Mouse (Mus musculus): ENCODE measurements at regions not wholly inside any gene's neighbourhood (a gene's known extent, or its start where the extent isn't known, plus 50 kb on each side); places are given as distances from the start of the nearest gene placed in this dataset.

- Histone ChIP-seq H3K4me1 (ENCODE audit: control insufficient read depth, insufficient read depth, low read length) (no peaks in the 10 kb centered on the region), H3K27me3 (ENCODE audit: control insufficient read depth, insufficient read depth, low read length) (no peaks in the 10 kb centered on the region), H3K27ac (ENCODE audit: low read length) (no peak overlapping the region), H3K4me2 (ENCODE audit: low read depth, low read length) (no peak overlapping the region), H3K4me3 (replicated peaks; ENCODE audit: low read length) (no peak overlapping the region), H3K9me3 (replicated peaks; ENCODE audit: control insufficient read depth, low read length) (no peaks in the 10 kb centered on the region), H3K9ac (ENCODE audit: low read length) (no peak overlapping the region), H3K36me3 (ENCODE audit: control insufficient read depth, insufficient read depth, low read length) (no peaks in the 10 kb centered on the region)
- WGBS = 84% methylated on average over 4 of the region's 4 CpGs
- ATAC-seq (ENCODE audit: insufficient read depth, low FRiP score) = no peak
Observed at GRCm38 (mm10) chr9:14184261-14184660, 90.6 kb upstream of the Sesn3 start.

GRCm38 (mm10) chr9:14185681-14186080 is 89.2 kb upstream of the Sesn3 start:
- H3K4me1 ChIP-seq (ENCODE audit: control insufficient read depth, insufficient read depth, low read length) = no peaks in the 10 kb centered on the region

GRCm38 (mm10) chr9:14187753-14188152 is 87.1 kb upstream of the Sesn3 start:
- Histone ChIP-seq H3K4me1 (ENCODE audit: control insufficient read depth, insufficient read depth, low read length) (no peaks in the 10 kb centered on the region), H3K4me2 (ENCODE audit: low read depth, low read length) (no peak overlapping the region), H3K9me3 (replicated peaks; ENCODE audit: control insufficient read depth, low read length) (no peaks in the 10 kb centered on the region), H3K4me3 (replicated peaks; ENCODE audit: low read length) (no peak overlapping the region), H3K27me3 (ENCODE audit: control insufficient read depth, insufficient read depth, low read length) (no peaks in the 10 kb centered on the region), H3K9ac (ENCODE audit: low read length) (no peak overlapping the region), H3K36me3 (ENCODE audit: control insufficient read depth, insufficient read depth, low read length) (no peaks in the 10 kb centered on the region), H3K27ac (ENCODE audit: low read length) (no peak overlapping the region)
- 78% methylated on average over 1 of the region's 1 CpGs for WGBS
- ATAC-seq (ENCODE audit: insufficient read depth, low FRiP score) = no peak

More at GRCm38 (mm10) chr9:14185681-14186080, 89.2 kb upstream of the Sesn3 start:
- ATAC-seq (ENCODE audit: insufficient read depth, low FRiP score) = no peak
- no peak overlapping the region for H3K27ac ChIP-seq (ENCODE audit: low read length)
- 47% methylated on average over 2 of the region's 2 CpGs for WGBS
- H3K27me3 ChIP-seq (ENCODE audit: control insufficient read depth, insufficient read depth, low read length) = no peaks in the 10 kb centered on the region
- H3K9ac ChIP-seq (ENCODE audit: low read length) = no peak overlapping the region
- H3K9me3 ChIP-seq (replicated peaks; ENCODE audit: control insufficient read depth, low read length) = no peaks in the 10 kb centered on the region
- H3K36me3 ChIP-seq (ENCODE audit: control insufficient read depth, insufficient read depth, low read length) = no peaks in the 10 kb centered on the region
- no peak overlapping the region for H3K4me3 ChIP-seq (replicated peaks; ENCODE audit: low read length)
- no peak overlapping the region for H3K4me2 ChIP-seq (ENCODE audit: low read depth, low read length)

- Histone ChIP-seq H3K9me3 (replicated peaks; ENCODE audit: control insufficient read depth, low read length) (no peaks in the 10 kb centered on the region), H3K4me3 (replicated peaks; ENCODE audit: low read length) (no peak overlapping the region), H3K27ac (ENCODE audit: low read length) (no peak overlapping the region), H3K36me3 (ENCODE audit: control insufficient read depth, insufficient read depth, low read length) (no peaks in the 10 kb centered on the region), H3K4me2 (ENCODE audit: low read depth, low read length) (no peak overlapping the region), H3K27me3 (ENCODE audit: control insufficient read depth, insufficient read depth, low read length) (no peaks in the 10 kb centered on the region), H3K4me1 (ENCODE audit: control insufficient read depth, insufficient read depth, low read length) (no peaks in the 10 kb centered on the region), H3K9ac (ENCODE audit: low read length) (no peak overlapping the region)
- no peak for ATAC-seq (ENCODE audit: insufficient read depth, low FRiP score)
- WGBS = 79% methylated on average over 2 of the region's 2 CpGs
Observed at GRCm38 (mm10) chr9:14188504-14188903, 86.4 kb upstream of the Sesn3 start.

- no peak for ATAC-seq (ENCODE audit: insufficient read depth, low FRiP score)
- Histone ChIP-seq H3K9ac (ENCODE audit: low read length) (no peak overlapping the region), H3K27me3 (ENCODE audit: control insufficient read depth, insufficient read depth, low read length) (no peaks in the 10 kb centered on the region), H3K36me3 (ENCODE audit: control insufficient read depth, insufficient read depth, low read length) (no peaks in the 10 kb centered on the region), H3K4me2 (ENCODE audit: low read depth, low read length) (no peak overlapping the region), H3K9me3 (replicated peaks; ENCODE audit: control insufficient read depth, low read length) (no peaks in the 10 kb centered on the region), H3K4me1 (ENCODE audit: control insufficient read depth, insufficient read depth, low read length) (no peaks in the 10 kb centered on the region), H3K4me3 (replicated peaks; ENCODE audit: low read length) (no peak overlapping the region), H3K27ac (ENCODE audit: low read length) (no peak overlapping the region)
- WGBS = 55% methylated on average over 9 of the region's 9 CpGs
Observed at GRCm38 (mm10) chr9:14190660-14191059, 84.2 kb upstream of the Sesn3 start.

GRCm38 (mm10) chr9:14194748-14195147 is 80.1 kb upstream of the Sesn3 start:
- H3K4me3 ChIP-seq (replicated peaks; ENCODE audit: low read length) = no peak overlapping the region
- no peaks in the 10 kb centered on the region for H3K27me3 ChIP-seq (ENCODE audit: control insufficient read depth, insufficient read depth, low read length)
- no peaks in the 10 kb centered on the region for H3K9me3 ChIP-seq (replicated peaks; ENCODE audit: control insufficient read depth, low read length)
- no peak overlapping the region for H3K9ac ChIP-seq (ENCODE audit: low read length)
- H3K4me1 ChIP-seq (ENCODE audit: control insufficient read depth, insufficient read depth, low read length) = peaks cover 3% of the 10 kb centered on the region
- ATAC-seq (ENCODE audit: insufficient read depth, low FRiP score) = no peak
- no peaks in the 10 kb centered on the region for H3K36me3 ChIP-seq (ENCODE audit: control insufficient read depth, insufficient read depth, low read length)
- H3K27ac ChIP-seq (ENCODE audit: low read length) = no peak overlapping the region
- WGBS = 81% methylated on average over 5 of the region's 5 CpGs
- H3K4me2 ChIP-seq (ENCODE audit: low read depth, low read length) = no peak overlapping the region

GRCm38 (mm10) chr9:14199116-14199515 is 75.8 kb upstream of the Sesn3 start:
- H3K4me3 ChIP-seq (replicated peaks; ENCODE audit: low read length) = no peak overlapping the region
- H3K9ac ChIP-seq (ENCODE audit: low read length) = no peak overlapping the region
- 54% methylated on average over 3 of the region's 3 CpGs for WGBS
- ATAC-seq (ENCODE audit: insufficient read depth, low FRiP score) = no peak
- H3K4me1 ChIP-seq (ENCODE audit: control insufficient read depth, insufficient read depth, low read length) = peaks cover 24% of the 10 kb centered on the region
- H3K36me3 ChIP-seq (ENCODE audit: control insufficient read depth, insufficient read depth, low read length) = no peaks in the 10 kb centered on the region
- H3K27ac ChIP-seq (ENCODE audit: low read length) = no peak overlapping the region
- H3K9me3 ChIP-seq (replicated peaks; ENCODE audit: control insufficient read depth, low read length) = no peaks in the 10 kb centered on the region
- H3K27me3 ChIP-seq (ENCODE audit: control insufficient read depth, insufficient read depth, low read length) = no peaks in the 10 kb centered on the region
- H3K4me2 ChIP-seq (ENCODE audit: low read depth, low read length) = no peak overlapping the region

- peak; percentile 72; the same call in 1 of the 2 replicates for ATAC-seq (ENCODE audit: insufficient read depth, low FRiP score)
- Histone ChIP-seq H3K4me2 (ENCODE audit: low read depth, low read length) (no peak overlapping the region), H3K9me3 (replicated peaks; ENCODE audit: control insufficient read depth, low read length) (no peaks in the 10 kb centered on the region), H3K27me3 (ENCODE audit: control insufficient read depth, insufficient read depth, low read length) (no peaks in the 10 kb centered on the region), H3K36me3 (ENCODE audit: control insufficient read depth, insufficient read depth, low read length) (no peaks in the 10 kb centered on the region), H3K4me1 (ENCODE audit: control insufficient read depth, insufficient read depth, low read length) (peaks cover 31% of the 10 kb centered on the region), H3K4me3 (replicated peaks; ENCODE audit: low read length) (no peak overlapping the region), H3K9ac (ENCODE audit: low read length) (no peak overlapping the region), H3K27ac (ENCODE audit: low read length) (peak overlapping the region; percentile 15; the same call in 1 of the 2 replicates)
- WGBS = 38% methylated on average over 9 of the region's 9 CpGs
Observed at GRCm38 (mm10) chr9:14199983-14200700, 74.7 kb upstream of the Sesn3 start.

GRCm38 (mm10) chr9:14200852-14201251 is 74.0 kb upstream of the Sesn3 start:
- Histone ChIP-seq H3K27me3 (ENCODE audit: control insufficient read depth, insufficient read depth, low read length) (no peaks in the 10 kb centered on the region), H3K27ac (ENCODE audit: low read length) (no peak overlapping the region), H3K9ac (ENCODE audit: low read length) (no peak overlapping the region), H3K4me1 (ENCODE audit: control insufficient read depth, insufficient read depth, low read length) (peaks cover 32% of the 10 kb centered on the region), H3K36me3 (ENCODE audit: control insufficient read depth, insufficient read depth, low read length) (no peaks in the 10 kb centered on the region), H3K4me3 (replicated peaks; ENCODE audit: low read length) (no peak overlapping the region), H3K4me2 (ENCODE audit: low read depth, low read length) (no peak overlapping the region), H3K9me3 (replicated peaks; ENCODE audit: control insufficient read depth, low read length) (no peaks in the 10 kb centered on the region)
- no peak for ATAC-seq (ENCODE audit: insufficient read depth, low FRiP score)
- 83% methylated on average over 4 of the region's 4 CpGs for WGBS

Data from stomach, embryonic 16.5 days (tissue).